In genomic region chr8:71654600-71654999, GRCm38 (mm10) we compare ENCODE assay signal across 8 mouse cellular contexts. TPM values are rescaled to one million over a fixed set of nuclear protein-coding genes. Genes with fewer than 3 reads are reported as not detected.
DNase-seq lines count a peak whose midpoint lies in the region; ATAC-seq and TF ChIP-seq lines count a peak whose summit lies in the region.

No protein-coding gene starts in this region.

- TF ChIP-seq POLR2A in limb, embryonic 14.5 days (IDR thresholded peaks at IDR 0.05; ENCODE audit: borderline replicate concordance, extremely low read depth, insufficient read depth, insufficient read length): no peak

- H3K4me3 ChIP-seq in E14TG2a.4 (replicated peaks; ENCODE audit: low read length): peak overlapping the region; percentile 59
- H3K4me3 ChIP-seq in forebrain, embryonic 16.5 days (replicated peaks; ENCODE audit: low read length): no peak overlapping the region
- H3K4me3 ChIP-seq in limb, embryonic 14.5 days (replicated peaks; ENCODE audit: low read length): peak overlapping the region; percentile 21
- H3K4me3 ChIP-seq in neural tube, embryonic 12.5 days: no peak overlapping the region

- DNase-seq in B cell, adult 2 months: peak; percentile 60 to 67
- DNase-seq in limb, embryonic 14.5 days (ENCODE audit: low spot score): no peak
- no peak for DNase-seq in frontal cortex, postnatal 10 days (ENCODE audit: low spot score in 2 of 2)
- DNase-seq in spleen, postnatal 36 days (ENCODE audit: low spot score in 2 of 2): no peak
- no peak for DNase-seq in MN1 (ENCODE audit: low spot score)

- peak; percentile 18; the same call in 1 of the 2 replicates for ATAC-seq in forebrain, embryonic 16.5 days
- ATAC-seq in limb, embryonic 14.5 days (ENCODE audit: low FRiP score, low read depth): 0 out of 2 replicates have a peak, but pooled peaks have one; percentile 21
- 0 out of 2 replicates have a peak, but pooled peaks have one; percentile 18 for ATAC-seq in neural tube, embryonic 12.5 days (ENCODE audit: low FRiP score, low read depth)

- no peak overlapping the region for H3K27ac ChIP-seq in forebrain, embryonic 16.5 days (ENCODE audit: low read length)
- no peak overlapping the region for H3K27ac ChIP-seq in limb, embryonic 14.5 days (replicated peaks; ENCODE audit: low read depth, low read length)
- H3K27ac ChIP-seq in neural tube, embryonic 12.5 days: no peak overlapping the region

- peak overlapping the region; percentile 25; the same call in 1 of the 2 replicates for H3K4me2 ChIP-seq in forebrain, embryonic 16.5 days (ENCODE audit: low read length)
- H3K4me2 ChIP-seq in limb, embryonic 14.5 days (replicated peaks; ENCODE audit: low read depth, low read length, severe bottlenecking): peak overlapping the region; percentile 39; the same call in 1 of the 2 replicates
- H3K4me2 ChIP-seq in neural tube, embryonic 12.5 days (replicated peaks): peak overlapping the region; percentile 36

- H3K9me3 ChIP-seq in E14TG2a.4 (ENCODE audit: low read length): no peaks in the 10 kb centered on the region
- no peaks in the 10 kb centered on the region for H3K9me3 ChIP-seq in forebrain, embryonic 16.5 days (ENCODE audit: control insufficient read depth, low read length)
- no peaks in the 10 kb centered on the region for H3K9me3 ChIP-seq in limb, embryonic 14.5 days (ENCODE audit: control insufficient read depth, low read length)
- H3K9me3 ChIP-seq in neural tube, embryonic 12.5 days: no peaks in the 10 kb centered on the region

- peaks cover 35% of the 10 kb centered on the region for H3K4me1 ChIP-seq in E14TG2a.4 (replicated peaks; ENCODE audit: low read depth, low read length)
- peaks cover 5% of the 10 kb centered on the region for H3K4me1 ChIP-seq in forebrain, embryonic 16.5 days (replicated peaks; ENCODE audit: control insufficient read depth, insufficient read depth, low read length)
- no peaks in the 10 kb centered on the region for H3K4me1 ChIP-seq in limb, embryonic 14.5 days (ENCODE audit: control insufficient read depth, insufficient read depth, low read length)
- 0 out of 2 replicates have a peak, but pooled peaks cover 9% of the 10 kb centered on the region for H3K4me1 ChIP-seq in neural tube, embryonic 12.5 days

- H3K36me3 ChIP-seq in E14TG2a.4 (ENCODE audit: insufficient read depth, low read length): peaks cover 38% of the 10 kb centered on the region
- H3K36me3 ChIP-seq in forebrain, embryonic 16.5 days (ENCODE audit: control insufficient read depth, insufficient read depth): peaks cover 14% of the 10 kb centered on the region
- no peaks in the 10 kb centered on the region for H3K36me3 ChIP-seq in limb, embryonic 14.5 days (ENCODE audit: control insufficient read depth, insufficient read depth, low read length)
- H3K36me3 ChIP-seq in neural tube, embryonic 12.5 days: peaks cover 27% of the 10 kb centered on the region

- 2% methylated on average over 23 of the region's 24 CpGs for WGBS in forebrain, embryonic 16.5 days
- 2% methylated on average over 23 of the region's 24 CpGs for WGBS in limb, embryonic 14.5 days
- 2% methylated on average over 24 of the region's 24 CpGs for WGBS in neural tube, embryonic 12.5 days

- no peak for TF ChIP-seq CTCF in E14TG2a.4 (conservative IDR thresholded peaks at IDR 0.05; ENCODE audit: low read length)

- no peak overlapping the region for H3K9ac ChIP-seq in forebrain, embryonic 16.5 days (replicated peaks; ENCODE audit: low read depth, low read length)
- H3K9ac ChIP-seq in limb, embryonic 14.5 days (ENCODE audit: low read depth, low read length, severe bottlenecking): no peak overlapping the region
- H3K9ac ChIP-seq in neural tube, embryonic 12.5 days: no peak overlapping the region

- H3K27me3 ChIP-seq in E14TG2a.4 (ENCODE audit: insufficient read depth, low read length): peaks cover 49% of the 10 kb centered on the region
- peaks cover 17% of the 10 kb centered on the region for H3K27me3 ChIP-seq in forebrain, embryonic 16.5 days (replicated peaks; ENCODE audit: control insufficient read depth, insufficient read depth, low read length)
- peaks cover 40% of the 10 kb centered on the region for H3K27me3 ChIP-seq in limb, embryonic 14.5 days (ENCODE audit: control insufficient read depth, insufficient read depth, low read length)
- H3K27me3 ChIP-seq in neural tube, embryonic 12.5 days (replicated peaks): peaks cover 58% of the 10 kb centered on the region

RNA-seq across cellular contexts. Expression of gene Unc13a, which starts 17.0 kb away (rescaled TPM):
- polyA plus RNA-seq in forebrain, embryonic 16.5 days (2015; fragmentation: Nextera tagmentation; extraction: Ambion mirVana): 23.1 and 33.6 TPM in 2 replicates
- polyA plus RNA-seq in limb, embryonic 14.5 days (2012; rRNA removed): 0.28 and 0.39 TPM in 2 replicates
- polyA plus RNA-seq in limb, embryonic 14.5 days (2014; fragmentation: Nextera tagmentation; extraction: Ambion mirVana): 0.91 and 0.97 TPM in 2 replicates
- polyA plus RNA-seq in neural tube, embryonic 12.5 days (2016; fragmentation: Nextera tagmentation; extraction: Ambion mirVana): 16.3 and 16.7 TPM in 2 replicates

RNA-seq across cellular contexts. Expression of gene Jak3, which starts 21.5 kb away (rescaled TPM):
- 3.4 and 4.1 TPM in 2 replicates for polyA plus RNA-seq in forebrain, embryonic 16.5 days (2015; fragmentation: Nextera tagmentation; extraction: Ambion mirVana)
- 8.0 and 11.1 TPM in 2 replicates for polyA plus RNA-seq in limb, embryonic 14.5 days (2012; rRNA removed)
- polyA plus RNA-seq in limb, embryonic 14.5 days (2014; fragmentation: Nextera tagmentation; extraction: Ambion mirVana): 5.2 and 5.3 TPM in 2 replicates
- 3.8 and 4.2 TPM in 2 replicates for polyA plus RNA-seq in neural tube, embryonic 12.5 days (2016; fragmentation: Nextera tagmentation; extraction: Ambion mirVana)

RNA-seq across cellular contexts. Expression of gene Insl3, which starts 34.4 kb away (rescaled TPM):
- not detected in 2 replicates for polyA plus RNA-seq in forebrain, embryonic 16.5 days (2015; fragmentation: Nextera tagmentation; extraction: Ambion mirVana)
- 1.8 and 2.5 TPM in 2 replicates for polyA plus RNA-seq in limb, embryonic 14.5 days (2012; rRNA removed)
- 1.7 TPM in 1 of 2 replicates, not detected in the other for polyA plus RNA-seq in limb, embryonic 14.5 days (2014; fragmentation: Nextera tagmentation; extraction: Ambion mirVana)
- 1.2 TPM in 1 of 2 replicates, not detected in the other for polyA plus RNA-seq in neural tube, embryonic 12.5 days (2016; fragmentation: Nextera tagmentation; extraction: Ambion mirVana)

RNA-seq across cellular contexts. Expression of gene Colgalt1, which starts 43.8 kb away (rescaled TPM):
- polyA plus RNA-seq in forebrain, embryonic 16.5 days (2015; fragmentation: Nextera tagmentation; extraction: Ambion mirVana): 60.4 and 63.6 TPM in 2 replicates
- polyA plus RNA-seq in limb, embryonic 14.5 days (2012; rRNA removed): 240 and 285 TPM in 2 replicates
- polyA plus RNA-seq in limb, embryonic 14.5 days (2014; fragmentation: Nextera tagmentation; extraction: Ambion mirVana): 114 and 116 TPM in 2 replicates
- 60.9 and 67.2 TPM in 2 replicates for polyA plus RNA-seq in neural tube, embryonic 12.5 days (2016; fragmentation: Nextera tagmentation; extraction: Ambion mirVana)

RNA-seq across cellular contexts. Expression of gene B3gnt3, which starts 47.0 kb away (rescaled TPM):
- 0.58 and 0.68 TPM in 2 replicates for polyA plus RNA-seq in forebrain, embryonic 16.5 days (2015; fragmentation: Nextera tagmentation; extraction: Ambion mirVana)
- 1.1 and 1.5 TPM in 2 replicates for polyA plus RNA-seq in limb, embryonic 14.5 days (2012; rRNA removed)
- polyA plus RNA-seq in limb, embryonic 14.5 days (2014; fragmentation: Nextera tagmentation; extraction: Ambion mirVana): 0.67 and 0.77 TPM in 2 replicates
- polyA plus RNA-seq in neural tube, embryonic 12.5 days (2016; fragmentation: Nextera tagmentation; extraction: Ambion mirVana): 0.54 and 0.67 TPM in 2 replicates

Comparison
In these comparisons a context has a peak if more than half of its experiments do, and no peak if none do; other contexts are left out.
1. DNase-seq: peak in B cell, adult 2 months (2 of 2); none in limb, embryonic 14.5 days (single experiment), frontal cortex, postnatal 10 days (0 of 2), spleen, postnatal 36 days (0 of 2) and MN1 (single experiment).
2. H3K4me3 ChIP-seq: peak in E14TG2a.4 (single experiment) and limb, embryonic 14.5 days (single experiment); none in forebrain, embryonic 16.5 days (single experiment) and neural tube, embryonic 12.5 days (single experiment).
3. Peak in every context shown above with its lines, with median percentiles within 50 percentile points of each other: ATAC-seq and H3K4me2 ChIP-seq.